Mouse (Mus musculus): Measurements from ENCODE around the gene Tfe3.
"Not testable (repeated sequence)": the region's sequence is repeated elsewhere in the genome, so short reads cannot be mapped to it uniquely, and the experiment has no call there.

Tfe3 gene

GRCm38 (mm10) chrX:7762137-7762920 lies at the start of gene Tfe3:
Tfe3 (plus strand) TSS chrX:7762560.
- peak; percentile 96 for DNase-seq (ENCODE audit: inconsistent ontology term)

GRCm38 (mm10) chrX:7713764-7714134 lies 48.6 kb upstream of the Tfe3 start:
- DNase-seq (ENCODE audit: inconsistent ontology term) = not testable (repeated sequence)

GRCm38 (mm10) chrX:7714135-7714899 lies 48.0 kb upstream of the Tfe3 start, which contains the start of gene Wdr45:
Wdr45 (plus strand) TSS chrX:7714333.
- peak; percentile 93 for DNase-seq (ENCODE audit: inconsistent ontology term)

GRCm38 (mm10) chrX:7716058-7716457 lies 46.3 kb upstream of the Tfe3 start:
- DNase-seq (ENCODE audit: inconsistent ontology term) = not testable (repeated sequence)

- DNase-seq (ENCODE audit: inconsistent ontology term) = peak; percentile 82
Observed at GRCm38 (mm10) chrX:7721514-7722281, 40.7 kb upstream of the Tfe3 start, which contains the start of gene Gm45208. Gm45208 (plus strand) TSS chrX:7722245.

GRCm38 (mm10) chrX:7722282-7722611 lies 40.1 kb upstream of the Tfe3 start:
- no peak for DNase-seq (ENCODE audit: inconsistent ontology term)

- DNase-seq (ENCODE audit: inconsistent ontology term) = no peak
Observed at GRCm38 (mm10) chrX:7722691-7723090, 39.7 kb upstream of the Tfe3 start.

GRCm38 (mm10) chrX:7724135-7724534 lies 38.2 kb upstream of the Tfe3 start:
- no peak for DNase-seq (ENCODE audit: inconsistent ontology term)

GRCm38 (mm10) chrX:7725841-7726240 lies 36.5 kb upstream of the Tfe3 start:
- no peak for DNase-seq (ENCODE audit: inconsistent ontology term)

- DNase-seq (ENCODE audit: inconsistent ontology term) = no peak
Observed at GRCm38 (mm10) chrX:7727176-7727575, 35.2 kb upstream of the Tfe3 start.

GRCm38 (mm10) chrX:7728215-7728921 lies 34.0 kb upstream of the Tfe3 start, which contains the start of gene Praf2:
Praf2 (plus strand) TSS chrX:7728439.
- peak; percentile 75 for DNase-seq (ENCODE audit: inconsistent ontology term)

GRCm38 (mm10) chrX:7728922-7729265 lies 33.5 kb upstream of the Tfe3 start:
- no peak for DNase-seq (ENCODE audit: inconsistent ontology term)

- peak; percentile 56 for DNase-seq (ENCODE audit: inconsistent ontology term)
Observed at GRCm38 (mm10) chrX:7733571-7734156, 28.7 kb upstream of the Tfe3 start.

GRCm38 (mm10) chrX:7739336-7740081 lies 22.9 kb upstream of the Tfe3 start:
- DNase-seq (ENCODE audit: inconsistent ontology term) = no peak

GRCm38 (mm10) chrX:7740082-7740819 lies 22.1 kb upstream of the Tfe3 start:
- no peak for DNase-seq (ENCODE audit: inconsistent ontology term)

GRCm38 (mm10) chrX:7741103-7741502 lies 21.3 kb upstream of the Tfe3 start:
- no peak for DNase-seq (ENCODE audit: inconsistent ontology term)

GRCm38 (mm10) chrX:7743470-7743869 lies 18.9 kb upstream of the Tfe3 start:
- DNase-seq (ENCODE audit: inconsistent ontology term) = no peak

GRCm38 (mm10) chrX:7744940-7745339 lies 17.4 kb upstream of the Tfe3 start:
- no peak for DNase-seq (ENCODE audit: inconsistent ontology term)

- no peak for DNase-seq (ENCODE audit: inconsistent ontology term)
Observed at GRCm38 (mm10) chrX:7745429-7745828, 16.9 kb upstream of the Tfe3 start.
